Mouse (Mus musculus) spleen, postnatal 36 days (tissue): ENCODE results near the gene Pin4.
"Not testable (repeated sequence)": the region's sequence is repeated elsewhere in the genome, so short reads cannot be mapped to it uniquely, and the experiment has no call there.

Source experiments
- DNase-seq, 2 experiments: peaks; one replicate each; pipeline ENCODE4 v3.0.0; 2022; ENCODE audit warnings: low spot score in 2 of 2, mixed read lengths in 1 of 2

Pin4 gene

DNA sequence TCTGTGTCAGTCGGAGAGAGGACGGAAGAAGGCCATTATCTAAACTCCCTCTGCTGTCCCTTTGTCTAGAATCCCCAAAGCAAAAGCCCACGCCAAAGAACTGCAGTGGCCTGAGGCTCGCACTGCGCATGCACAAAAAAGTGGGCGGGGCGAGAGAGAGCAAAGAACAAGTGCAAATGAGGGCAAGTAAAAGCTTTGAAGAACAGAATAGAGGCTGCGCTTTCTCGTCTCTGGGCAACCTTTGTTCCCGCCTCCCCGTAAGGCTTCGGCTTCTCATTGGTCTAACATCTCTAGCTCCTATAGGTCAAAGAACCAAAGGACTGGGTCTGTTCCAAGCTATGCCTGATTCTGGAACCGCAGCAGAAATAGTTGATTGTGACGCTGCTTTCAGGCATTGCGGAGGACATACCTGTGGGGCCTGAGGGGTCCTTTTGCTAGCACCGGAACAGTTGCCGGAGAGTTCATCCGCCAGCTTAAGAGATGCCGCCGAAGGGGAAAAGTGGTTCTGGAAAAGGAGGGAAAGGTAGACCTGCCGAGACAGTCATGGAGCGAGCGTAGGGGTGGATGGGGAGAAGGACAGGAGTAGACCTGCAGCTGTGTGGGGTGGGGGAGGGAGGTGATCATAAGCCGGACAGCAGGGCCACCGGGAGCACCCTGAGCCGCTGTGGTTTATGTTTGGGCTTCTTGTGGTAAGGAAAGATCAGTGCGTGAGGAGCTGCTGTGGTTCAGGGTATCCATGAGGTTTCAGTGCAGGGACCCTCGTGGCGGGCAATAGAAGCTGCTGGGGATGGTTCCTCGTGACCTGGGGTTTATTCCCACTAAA lies at the start of gene Pin4:
Gene Pin4 (plus strand): TSS at position 406 of the 823 bp plus-strand sequence.
- peak; percentile 91 to 95 for DNase-seq

DNA sequence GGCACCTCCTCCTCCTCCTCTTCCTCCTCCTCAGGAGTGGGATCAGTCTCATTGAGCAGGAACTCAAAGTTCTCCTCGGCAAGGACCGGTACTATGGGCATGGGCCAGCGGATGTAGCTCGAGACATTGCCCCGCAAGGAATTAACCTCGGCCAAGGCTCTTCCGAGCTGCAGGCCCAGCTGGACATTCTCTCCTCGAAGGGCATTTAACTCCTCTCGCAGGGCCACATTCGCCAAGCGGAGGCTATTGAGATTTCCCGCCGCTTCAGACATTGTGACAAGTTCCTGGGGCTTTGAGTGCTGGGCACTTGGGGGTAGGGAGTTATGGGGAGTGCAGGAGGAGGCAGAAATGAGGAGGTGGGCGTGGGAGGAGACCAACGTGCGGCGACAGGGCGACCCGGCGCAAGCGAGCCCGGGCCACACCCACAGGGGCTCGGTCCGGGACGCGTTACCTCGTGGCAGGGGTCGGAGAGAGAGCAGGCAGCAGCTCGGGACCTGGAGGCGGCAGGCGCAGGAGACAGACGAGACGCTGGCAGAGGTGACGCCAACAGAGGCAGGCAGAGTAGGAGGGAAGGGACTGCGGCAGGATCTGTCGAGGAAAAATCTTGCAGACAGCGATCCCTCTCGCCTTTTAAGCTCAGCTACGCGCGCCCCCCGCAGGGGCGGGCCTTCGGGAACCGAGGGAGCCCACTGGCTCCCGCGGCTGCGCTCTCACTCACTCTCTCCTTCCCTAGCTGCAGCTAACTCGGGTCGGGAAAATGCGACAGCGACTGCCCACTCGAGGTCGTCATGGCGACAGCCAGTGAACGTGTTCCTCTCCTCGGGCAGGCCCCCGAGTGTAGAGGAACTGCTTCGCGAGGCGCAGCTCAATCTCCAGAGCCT lies 48.4 kb upstream of the Pin4 start, which contains the start of gene Rtl5:
Gene Rtl5 (minus strand): TSS at position 714 of the 881 bp plus-strand sequence.
- peak; percentile 62 to 68 for DNase-seq

DNA sequence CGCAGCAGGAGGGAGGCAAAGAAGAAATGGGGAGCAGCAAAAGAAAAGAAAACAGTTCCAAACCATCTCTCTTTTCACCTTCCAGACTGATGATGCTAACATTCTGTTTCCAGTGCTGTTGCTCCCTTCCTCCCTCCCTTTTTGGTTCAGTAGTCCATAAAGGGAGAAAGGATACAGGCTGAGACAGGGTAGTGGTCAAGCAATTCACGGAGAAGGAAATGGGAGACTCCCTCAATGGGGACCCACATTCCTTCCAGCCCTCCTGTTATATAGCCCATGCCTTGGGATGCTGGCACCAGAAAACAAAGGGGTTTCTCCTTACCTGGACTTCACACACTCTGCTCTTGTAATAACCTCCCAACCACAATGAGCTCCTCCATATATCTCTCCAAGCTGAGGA lies 47.7 kb upstream of the Pin4 start:
- DNase-seq = no peak

DNA sequence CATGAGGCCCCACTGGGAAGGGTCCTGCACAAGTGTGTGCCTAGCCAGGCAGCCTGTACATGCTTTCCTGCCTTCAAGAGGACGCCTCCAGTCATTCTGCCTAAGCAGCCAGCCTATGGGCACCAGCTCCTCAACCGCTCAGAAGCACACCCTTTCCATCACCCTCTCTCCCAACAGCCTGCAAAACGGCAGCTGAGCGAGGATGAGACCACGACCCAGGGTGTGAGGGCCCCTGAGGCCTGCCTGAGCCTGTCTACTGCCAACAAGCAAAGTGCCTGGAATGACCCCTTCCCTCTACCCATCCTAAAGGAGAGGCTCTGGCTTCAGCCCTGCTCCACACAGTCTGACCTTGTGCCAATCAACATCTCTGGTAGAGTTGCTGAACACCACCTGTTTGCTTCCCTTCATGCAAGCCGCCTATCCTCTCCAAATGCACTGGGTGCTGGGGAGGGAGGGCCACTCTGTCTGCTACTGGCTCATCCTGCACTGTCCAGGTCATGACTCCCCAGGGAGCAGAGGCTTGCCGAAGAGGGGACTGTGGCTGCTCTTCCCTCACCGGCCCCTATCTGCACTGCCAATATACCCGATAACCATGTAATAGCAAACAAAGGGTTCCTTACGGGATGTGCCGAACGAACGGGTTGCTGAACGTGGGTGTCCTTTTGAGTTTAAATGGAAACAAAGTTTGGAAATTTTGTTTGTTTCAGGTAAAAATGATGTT lies 45.5 kb upstream of the Pin4 start:
- no peak for DNase-seq

DNA sequence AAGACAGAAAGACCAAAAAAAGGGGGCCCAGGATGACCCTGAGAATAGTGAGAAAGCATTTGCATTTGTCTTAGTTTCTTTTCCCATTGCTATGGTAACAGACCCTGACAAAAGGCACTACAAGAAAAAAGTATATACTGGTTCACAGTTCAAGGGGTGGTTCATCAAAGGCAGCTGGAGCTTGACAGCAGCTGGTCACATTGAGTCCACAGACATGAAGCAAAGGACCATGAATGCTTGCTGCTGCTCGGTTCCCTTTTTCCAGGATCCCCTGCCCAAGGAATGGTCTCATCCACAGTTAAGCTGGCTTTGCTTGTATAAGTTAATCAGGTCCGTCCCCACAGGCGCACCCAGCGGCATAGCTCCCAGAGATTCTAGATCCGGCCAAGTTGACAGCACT lies 44.8 kb upstream of the Pin4 start:
- DNase-seq = no peak

DNA sequence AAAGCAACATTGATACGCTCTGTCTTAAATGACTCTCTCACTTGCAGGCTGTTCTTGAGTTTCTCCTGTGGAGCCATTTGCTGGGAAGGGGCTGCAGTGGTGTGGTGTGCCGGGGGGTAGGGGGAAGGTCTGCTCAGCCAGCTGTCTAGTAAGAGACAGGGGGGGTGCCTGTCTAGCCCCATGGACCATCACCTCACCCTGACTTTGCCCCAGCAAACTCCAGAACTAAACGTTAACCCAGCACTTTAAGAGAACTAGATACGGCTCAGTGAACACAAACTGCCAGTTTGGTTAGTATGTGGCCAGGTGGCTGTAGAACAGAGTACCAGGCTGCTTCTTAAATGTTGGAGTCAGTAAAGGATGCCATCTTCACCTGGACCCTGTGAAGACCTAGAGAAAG lies 44.1 kb upstream of the Pin4 start:
- DNase-seq = no peak

DNA sequence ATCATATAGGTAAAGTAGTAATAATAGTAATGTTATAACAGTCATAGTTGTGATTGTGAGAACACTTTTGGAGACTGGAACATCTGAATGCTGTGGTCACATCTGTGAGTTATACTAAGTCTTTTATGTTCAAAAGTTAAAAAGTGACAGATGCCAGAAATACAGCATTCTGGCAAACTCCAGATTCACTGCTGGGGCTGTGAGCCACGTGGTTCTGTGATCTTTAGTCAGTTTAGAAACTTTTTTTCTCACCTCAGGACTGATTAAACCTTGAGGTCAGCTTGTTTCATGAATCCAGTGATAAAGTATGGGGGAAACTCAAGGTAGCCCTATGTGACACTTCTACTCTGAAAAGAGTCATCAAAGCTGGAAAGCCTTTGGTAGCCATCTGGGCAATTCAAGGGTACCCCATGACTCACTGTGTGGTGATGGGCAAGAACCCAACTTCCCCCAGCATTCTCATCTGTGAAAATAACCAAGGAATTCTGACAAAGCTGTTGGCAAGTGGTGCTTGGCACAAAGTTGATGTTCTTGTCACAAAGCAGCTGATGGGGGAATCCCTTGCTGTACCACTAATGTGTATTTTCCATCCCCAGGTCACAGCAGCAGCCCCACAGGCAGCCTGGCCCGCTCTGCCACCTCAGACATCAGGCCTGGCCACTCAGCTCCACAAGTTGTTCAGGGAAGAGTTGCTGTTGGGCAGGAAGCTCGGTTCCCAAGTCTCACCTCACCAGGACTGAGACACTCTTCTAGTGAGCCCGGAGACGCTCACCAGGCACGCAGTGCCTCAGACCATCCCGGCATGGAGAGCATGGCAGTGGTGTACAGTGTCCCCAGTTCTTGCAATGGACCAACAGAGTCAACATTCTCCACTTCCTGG lies 42.1 kb upstream of the Pin4 start:
- no peak for DNase-seq

DNA sequence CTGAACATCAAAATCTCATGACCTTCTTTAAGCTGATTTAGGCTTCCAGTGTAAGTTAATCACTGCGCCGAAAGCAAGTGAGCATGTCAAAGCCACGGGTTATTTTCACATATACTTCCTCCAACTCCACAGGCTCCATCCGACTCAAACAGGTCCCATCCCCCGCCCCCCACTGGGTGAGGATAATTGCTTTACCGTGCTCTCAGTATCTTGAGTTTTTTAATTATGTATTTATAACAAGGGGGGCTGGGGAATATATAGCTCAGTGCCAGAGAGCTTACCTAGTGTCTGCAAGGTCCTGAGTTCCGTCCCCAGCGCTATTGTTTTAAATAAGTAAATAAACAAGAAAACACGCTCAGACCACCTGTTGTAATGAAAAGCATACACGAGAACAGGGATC lies 38.2 kb upstream of the Pin4 start:
- DNase-seq = no peak

DNA sequence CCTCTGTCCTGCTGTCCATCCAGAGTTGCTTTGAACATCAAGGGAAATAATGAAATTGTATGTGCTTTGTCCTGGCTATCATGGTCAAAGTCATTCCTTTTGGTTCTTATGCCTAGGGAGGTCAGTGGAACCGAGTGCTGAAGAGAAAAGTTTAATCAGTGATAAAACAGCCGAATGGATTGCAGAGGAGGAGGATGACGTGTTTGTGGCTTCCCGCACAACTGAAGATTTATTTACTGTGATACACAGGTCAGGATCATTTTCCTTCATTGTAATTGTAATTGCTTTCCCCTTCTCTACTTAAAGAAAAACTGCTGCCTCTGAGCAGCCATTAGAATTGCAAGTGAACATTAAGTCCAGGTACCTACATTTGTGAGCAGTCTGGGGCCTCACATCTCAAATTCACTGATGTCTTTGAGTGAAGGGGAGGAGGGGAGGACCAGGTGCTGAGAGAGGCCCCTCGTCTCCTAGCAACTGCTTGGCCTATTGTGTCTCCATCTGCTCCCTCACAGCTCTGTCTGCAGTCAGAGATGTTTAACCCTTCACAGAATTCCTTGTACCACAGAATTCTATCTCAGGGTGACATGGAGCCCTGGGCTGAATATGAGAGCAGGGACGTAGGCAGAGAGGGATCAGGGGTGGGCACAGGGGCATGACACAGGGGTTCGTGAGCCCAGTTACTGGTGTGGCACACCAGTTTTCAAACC lies 37.5 kb upstream of the Pin4 start:
- DNase-seq = no peak

DNA sequence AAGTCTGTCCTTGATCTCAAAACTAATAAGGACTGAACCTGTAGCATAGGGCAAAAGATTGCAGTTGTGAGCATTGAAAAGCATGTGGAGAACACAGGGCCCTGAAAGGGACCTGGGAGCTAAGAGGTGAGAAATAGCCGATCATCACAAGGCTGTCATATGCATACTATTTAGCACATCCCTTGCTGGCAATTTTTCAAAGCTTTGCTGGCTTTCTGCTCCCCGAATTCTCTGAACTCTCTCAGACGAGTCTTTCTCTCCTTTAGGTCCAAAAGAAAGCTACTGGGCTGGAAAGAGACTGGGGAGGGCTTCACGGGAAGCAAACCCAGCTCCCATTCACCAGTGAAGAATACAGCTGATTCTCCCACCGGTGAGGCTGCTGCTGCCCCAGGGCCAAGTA lies 36.9 kb upstream of the Pin4 start:
- no peak for DNase-seq

DNA sequence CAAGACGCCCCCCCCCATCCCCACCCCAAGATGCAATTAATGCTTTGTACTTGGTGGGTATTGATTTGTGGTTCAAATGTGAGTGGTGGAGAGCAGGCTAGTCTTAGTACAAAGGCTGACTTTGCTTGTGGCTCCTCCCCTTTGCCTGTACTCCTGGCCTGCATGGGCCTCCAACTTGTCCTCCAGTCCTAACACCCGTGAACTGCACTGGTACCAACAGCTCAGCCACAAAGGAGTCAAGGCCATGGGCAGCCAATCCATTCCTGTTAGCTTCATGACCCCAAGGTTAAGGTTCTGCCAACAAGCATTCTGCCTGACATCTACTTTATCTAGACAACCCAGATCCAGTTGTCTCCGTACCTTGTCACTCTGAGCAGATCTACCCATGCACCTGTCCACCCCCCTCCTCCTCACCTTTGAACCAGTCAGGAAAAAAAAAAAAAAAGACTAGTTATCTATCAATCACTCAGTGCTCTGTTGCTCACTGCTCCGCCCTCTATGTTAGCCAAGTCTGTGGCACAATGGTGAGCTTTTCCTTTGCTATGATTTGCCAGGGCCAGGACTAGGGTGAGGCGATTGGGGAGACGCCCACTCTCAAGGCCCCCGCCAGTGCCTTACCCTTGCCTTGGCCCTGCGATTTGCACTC lies 33.3 kb upstream of the Pin4 start:
- no peak for DNase-seq

DNA sequence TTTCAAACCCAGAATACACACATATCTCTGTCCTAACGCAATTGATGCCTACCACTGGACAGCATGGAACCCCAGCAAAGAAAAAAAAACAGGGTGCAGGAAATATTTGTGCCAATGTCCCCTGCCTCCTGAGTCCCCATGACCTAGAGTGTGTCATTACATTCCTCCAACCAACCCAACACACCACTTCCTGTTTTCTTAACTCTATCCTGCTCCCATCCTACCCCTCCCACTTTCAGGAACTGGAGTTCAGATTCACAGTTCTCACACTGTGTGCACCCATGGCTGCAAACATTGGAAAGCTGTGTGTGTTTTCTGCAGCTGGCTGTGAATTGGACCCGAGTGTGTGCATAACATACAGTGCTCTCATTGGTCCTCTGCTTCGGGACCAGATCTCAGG lies 28.6 kb upstream of the Pin4 start:
- no peak for DNase-seq

DNA sequence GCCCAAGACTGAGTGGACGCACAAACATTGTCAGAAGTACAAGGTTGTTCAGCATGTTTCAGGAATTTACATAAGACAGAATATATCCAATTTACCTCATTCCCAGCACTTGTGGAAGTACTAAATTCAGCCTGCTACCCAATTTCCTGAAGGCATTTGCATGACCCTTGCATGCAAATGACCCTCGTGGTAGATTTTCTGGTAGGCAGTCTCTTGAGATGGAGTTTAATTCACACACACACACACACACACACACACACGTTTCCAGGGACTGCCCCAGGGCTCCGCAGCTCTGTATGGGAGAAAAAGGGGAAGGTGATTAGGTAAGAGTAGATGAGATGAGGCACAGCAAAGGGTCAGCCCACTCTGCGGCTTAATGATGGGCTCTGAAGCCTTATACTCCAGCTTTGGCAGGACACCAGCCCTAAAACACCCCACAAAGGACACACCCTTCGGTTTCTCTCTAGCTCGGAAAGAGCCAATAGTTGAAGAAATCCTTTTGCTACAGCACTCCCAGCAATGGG lies 24.8 kb upstream of the Pin4 start:
- DNase-seq = peak in 1 of 2 experiments; percentile 28

DNA sequence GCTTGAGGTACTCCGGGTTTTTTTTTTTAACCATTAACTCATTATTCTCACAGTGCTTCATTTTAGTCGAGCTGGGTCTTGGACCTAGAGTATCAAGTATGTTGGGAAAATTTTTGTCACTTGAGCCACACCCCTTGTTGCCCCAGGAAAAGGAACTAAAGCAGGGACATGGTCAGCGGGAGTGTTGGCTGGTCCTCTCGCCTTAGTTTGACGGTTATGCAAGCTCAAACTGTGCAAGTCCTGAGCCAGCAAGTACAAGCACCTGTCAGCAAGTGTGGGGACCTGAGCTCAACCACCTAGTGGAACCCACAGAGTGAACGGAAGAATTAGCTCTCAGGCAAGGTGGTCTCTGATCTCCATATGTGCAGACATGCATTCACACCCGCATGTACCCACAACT lies 17.4 kb upstream of the Pin4 start:
- no peak for DNase-seq

DNA sequence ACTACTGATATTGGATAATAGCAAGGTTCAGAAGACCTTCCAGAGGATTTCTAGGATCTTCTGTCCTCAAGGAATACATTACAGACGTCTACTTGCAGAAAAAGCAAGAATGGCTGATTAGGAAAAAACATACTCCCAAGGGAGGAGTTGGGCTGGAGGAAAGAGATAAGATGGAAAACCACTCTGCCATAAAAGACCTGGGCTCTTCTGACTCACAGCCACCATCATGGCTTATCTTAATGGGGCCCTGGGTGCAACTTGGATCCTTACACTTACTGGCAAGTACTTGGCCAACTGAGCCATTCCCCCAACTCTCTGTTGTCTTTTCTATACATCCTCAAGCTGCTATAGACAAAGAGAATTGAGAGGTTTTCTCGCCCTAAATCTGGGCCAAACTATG lies 15.4 kb upstream of the Pin4 start:
- DNase-seq = not testable (repeated sequence)

DNA sequence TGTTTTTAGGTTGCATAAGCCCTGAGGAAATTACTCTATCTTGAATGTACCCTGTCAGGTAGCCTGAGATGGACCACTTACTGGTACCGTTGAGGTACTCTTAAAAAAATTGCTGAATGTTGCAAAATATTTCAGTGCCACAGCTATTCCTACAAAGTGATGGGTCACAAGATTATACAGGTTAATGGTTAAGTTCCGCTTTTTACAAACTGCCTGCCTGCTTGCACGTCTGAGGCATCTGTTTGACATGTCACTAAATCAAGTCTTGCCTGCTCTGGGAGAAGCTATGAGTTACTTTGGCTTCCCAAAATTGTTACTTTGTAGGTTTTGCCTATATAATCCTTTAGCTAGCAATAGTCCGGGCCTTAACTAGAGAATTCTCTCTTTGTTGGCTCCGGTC lies 9.9 kb upstream of the Pin4 start:
- DNase-seq = not testable (repeated sequence)

DNA sequence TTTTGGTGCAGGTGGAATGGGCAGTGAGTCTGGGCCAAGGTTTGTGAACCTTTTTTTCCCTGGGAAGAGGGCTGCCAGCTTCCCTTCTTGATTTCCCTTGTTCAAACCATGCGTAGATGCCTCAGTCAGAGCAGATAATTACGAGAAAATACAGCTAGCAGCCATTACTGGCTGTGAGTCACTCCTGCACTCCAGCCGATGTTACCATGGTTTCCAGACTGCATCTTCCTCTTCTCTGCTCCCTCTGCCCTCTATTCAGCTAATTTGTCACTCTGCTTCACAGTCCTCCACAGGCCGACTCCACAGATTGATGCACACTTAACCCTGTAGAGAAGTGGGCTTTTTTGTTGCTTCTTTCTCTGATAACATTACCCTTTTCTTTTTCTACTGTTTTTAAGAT lies 3.6 kb upstream of the Pin4 start:
- DNase-seq = no peak

DNA sequence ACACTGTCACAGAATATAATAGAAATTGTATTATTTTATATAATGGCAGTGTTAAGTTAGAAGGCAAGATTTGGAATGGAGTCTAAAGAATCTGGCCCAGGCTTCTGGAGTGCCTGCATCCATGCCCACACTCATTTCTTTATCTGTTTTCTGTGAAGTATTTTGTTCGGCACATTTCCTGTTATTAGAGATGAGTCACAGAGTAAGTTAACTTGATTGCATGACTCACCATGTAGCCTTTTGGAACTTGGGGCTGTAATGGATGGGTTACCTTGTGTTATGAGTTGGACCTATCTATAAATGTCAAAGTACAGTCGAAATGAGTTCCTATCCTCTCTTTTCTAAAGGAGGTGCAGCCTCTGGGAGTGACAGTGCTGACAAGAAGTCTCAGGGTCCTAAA lies 2.1 kb downstream of the Pin4 start:
- DNase-seq = no peak

DNA sequence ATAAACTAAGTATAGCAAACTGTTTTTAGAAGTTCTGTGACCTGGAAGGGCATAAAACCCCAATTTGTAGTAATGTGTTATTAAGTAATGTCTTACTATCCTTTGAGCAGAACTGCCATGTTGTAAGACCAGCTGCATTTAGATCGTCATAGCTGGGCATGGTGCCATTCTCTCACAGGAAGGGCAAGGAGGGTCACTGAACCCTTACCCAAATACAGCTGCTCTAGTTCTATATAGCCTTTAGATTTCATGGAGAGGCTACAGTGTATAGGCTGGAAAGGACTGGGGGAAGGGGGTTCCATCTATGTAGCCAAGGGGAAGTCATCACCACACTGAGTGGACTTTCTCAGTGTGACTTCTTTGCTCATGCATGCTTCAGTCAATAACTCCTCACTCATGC lies 21.9 kb downstream of the Pin4 start:
- DNase-seq = no peak
